Mouse (Mus musculus) layer of hippocampus, postnatal 36 days (tissue): ENCODE results near the gene Gna14. TPM values are rescaled to one million over a fixed set of nuclear protein-coding genes. Genes with fewer than 3 reads are reported as not detected.

Source experiments
- DNase-seq, 2 experiments: peaks; one replicate each; pipeline ENCODE4 v3.0.0; 2022
- total RNA-seq, 2 experiments: library from RNA; stranded (reverse); gene quantifications; 2 replicates each; pipeline ENCODE4 v1.2.3; 2021

Gene Gna14
- total RNA-seq, 2 experiments from 2014 or later: 1.3 to 2.4 TPM

DNA sequence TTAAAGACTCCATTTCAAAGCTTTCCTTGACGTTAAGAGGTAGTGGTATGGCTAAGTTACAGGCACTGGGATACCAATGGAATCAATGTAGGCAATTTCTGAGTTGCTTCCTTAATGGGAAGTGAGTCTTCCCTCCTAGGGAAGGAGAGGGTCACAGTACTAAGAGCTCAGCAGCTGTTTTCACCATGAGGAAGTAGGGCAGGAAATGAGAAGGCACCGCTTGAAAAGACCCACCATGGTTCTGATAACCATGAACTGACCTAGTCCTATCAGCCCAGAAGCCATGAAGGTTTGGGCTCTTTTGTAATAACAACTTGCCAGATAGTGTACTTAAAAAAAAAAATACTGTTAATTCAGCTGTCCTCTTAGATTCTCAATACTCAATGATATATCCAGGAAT lies 20.6 kb downstream of the Gna14 start:
- DNase-seq: no peak

- no peak for DNase-seq
These were observed 21.6 kb downstream of the Gna14 start for GRCm38 (mm10) chr19:16457127-16457526.

- DNase-seq: no peak
These were observed 23.8 kb downstream of the Gna14 start for GRCm38 (mm10) chr19:16459317-16459716.

GRCm38 (mm10) chr19:16460292-16460691 lies 24.7 kb downstream of the Gna14 start:
- DNase-seq: no peak

DNA sequence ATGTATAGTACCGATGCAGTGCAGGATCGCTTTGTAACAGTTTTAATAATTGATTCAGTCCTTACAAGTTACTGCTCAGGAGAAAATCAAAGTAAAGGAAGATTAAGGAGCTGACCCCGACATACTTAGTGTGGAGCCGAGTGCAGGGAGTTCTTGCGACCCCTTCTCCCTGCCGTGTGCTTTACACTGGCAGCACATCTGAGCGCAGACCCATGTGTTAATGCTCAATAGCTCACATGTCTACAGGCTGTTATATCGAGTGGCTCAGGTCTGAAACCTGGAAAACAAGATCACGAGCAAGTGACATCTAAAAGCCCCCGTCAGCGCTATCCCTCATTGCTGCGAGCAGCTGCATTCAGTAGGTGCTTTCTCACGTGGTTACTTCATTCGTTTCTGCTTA lies 25.3 kb downstream of the Gna14 start:
- DNase-seq: no peak

DNA sequence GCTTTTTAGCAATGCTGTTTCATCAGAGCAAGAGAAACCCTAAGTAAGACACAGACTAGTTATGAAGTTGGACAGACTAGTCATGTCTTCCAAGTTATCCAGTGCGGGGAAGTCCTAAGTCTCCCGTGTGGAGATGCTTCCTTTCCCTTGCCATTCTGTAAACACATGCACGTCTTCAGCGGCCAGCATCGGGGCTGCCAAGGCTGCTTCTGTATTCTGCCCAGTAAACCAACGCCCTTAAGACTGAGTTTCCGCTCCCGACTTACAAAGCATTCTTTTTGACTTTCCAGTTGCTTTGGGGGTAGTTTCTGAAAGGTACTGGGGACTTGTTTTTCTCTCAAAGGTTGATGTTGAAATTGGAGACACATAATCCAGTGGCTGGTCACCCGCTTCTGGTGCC lies 26.9 kb downstream of the Gna14 start:
- no peak for DNase-seq

DNA sequence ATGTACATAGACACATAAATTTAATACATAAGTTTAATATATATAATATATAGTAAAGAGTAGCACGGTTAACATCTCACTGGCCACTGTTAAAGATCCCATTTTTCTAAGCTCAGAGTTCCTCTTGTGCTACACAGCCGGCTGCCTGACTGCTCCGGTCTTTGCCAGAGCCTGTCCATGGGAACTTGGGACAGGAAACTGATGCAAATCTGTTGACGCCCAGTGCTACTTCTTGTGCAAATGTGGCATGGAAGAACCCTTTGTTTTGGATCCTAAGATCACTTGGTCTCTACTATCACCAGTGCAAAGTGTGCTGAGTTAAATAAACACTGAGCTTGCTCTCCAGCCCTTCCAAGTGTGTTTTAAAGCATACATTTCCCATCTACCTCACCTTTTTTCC lies 29.2 kb downstream of the Gna14 start:
- no peak for DNase-seq

DNA sequence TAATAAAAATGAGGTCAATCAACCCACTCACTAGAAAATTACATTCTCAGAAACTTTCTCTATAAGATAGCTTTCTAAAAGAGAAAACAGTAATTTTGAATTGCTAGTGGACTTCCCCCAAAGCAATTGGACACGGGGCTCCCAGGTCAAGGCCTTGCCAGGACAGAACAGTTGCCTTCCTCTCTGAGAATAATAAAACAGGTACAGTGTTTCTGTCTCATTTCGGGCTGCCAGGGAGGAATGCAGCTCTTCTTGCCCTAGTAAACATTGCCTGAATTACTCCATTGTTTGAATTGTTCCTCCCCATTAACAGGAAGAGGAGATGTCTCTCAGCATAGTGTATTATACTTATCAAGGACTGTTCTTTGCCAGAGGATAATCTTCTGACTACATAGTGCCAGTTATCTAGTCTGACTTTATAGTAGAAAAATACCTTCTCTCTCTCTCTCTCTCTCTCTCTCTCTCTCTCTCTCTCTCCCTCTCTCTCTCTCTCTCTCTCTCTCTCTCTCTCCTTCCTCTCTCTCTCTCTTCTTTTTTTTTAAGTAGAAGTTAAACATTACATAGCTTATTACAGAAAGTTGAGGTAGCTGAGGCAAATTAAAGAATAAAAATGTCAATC lies 33.3 kb downstream of the Gna14 start:
- DNase-seq: no peak

GRCm38 (mm10) chr19:16472655-16473054 lies 37.1 kb downstream of the Gna14 start:
- DNase-seq: no peak

DNA sequence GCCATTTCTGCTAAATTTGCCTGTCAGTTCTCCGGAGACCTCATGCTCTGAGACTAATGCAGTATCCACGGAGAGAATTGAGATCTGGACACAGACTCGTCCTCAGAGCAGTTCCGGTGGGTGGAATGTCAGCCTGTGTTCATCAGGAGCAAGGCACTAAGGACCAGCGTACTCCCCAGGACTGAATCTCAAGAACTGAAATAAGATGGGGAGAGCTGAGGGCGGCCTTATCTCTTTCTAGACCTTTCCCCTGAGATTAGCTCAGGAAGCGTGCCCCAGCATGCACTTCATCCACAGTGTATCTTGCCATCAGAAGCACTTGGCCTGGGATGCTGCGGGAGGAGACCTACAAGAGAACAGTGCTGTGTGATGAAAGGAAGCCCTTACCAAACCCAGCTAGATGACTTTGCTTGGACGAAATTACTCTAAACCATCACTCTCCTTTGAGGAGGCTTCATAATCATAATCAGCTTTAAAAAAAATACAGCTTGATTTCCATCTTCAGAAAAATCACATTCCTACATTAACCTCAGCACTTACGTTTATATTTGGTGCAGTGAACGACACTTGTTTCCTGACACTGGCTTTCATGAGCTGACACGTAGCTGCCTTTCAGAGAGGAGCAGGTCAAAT lies 41.9 kb downstream of the Gna14 start:
- no peak for DNase-seq

DNA sequence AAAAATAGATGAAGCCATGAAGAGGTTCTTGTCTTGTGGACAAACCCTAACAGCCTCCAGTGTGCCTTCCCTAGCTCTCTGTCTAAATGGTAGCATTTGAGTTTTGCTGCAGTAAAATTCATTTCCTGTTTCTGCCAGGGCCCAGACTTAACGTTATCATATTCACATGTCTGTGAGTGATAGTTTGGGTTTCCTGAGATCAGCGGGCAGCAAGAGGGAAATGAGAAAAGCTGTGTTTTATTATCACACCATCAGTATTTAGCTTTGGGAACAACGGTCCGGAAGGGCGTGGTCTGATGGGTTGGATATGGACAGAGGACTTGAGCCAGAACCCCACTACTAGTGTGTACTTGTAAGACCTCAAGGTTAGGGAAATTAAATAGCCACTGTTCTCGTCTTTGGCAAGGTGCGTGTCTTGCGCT lies 42.6 kb downstream of the Gna14 start:
- DNase-seq: no peak

DNA sequence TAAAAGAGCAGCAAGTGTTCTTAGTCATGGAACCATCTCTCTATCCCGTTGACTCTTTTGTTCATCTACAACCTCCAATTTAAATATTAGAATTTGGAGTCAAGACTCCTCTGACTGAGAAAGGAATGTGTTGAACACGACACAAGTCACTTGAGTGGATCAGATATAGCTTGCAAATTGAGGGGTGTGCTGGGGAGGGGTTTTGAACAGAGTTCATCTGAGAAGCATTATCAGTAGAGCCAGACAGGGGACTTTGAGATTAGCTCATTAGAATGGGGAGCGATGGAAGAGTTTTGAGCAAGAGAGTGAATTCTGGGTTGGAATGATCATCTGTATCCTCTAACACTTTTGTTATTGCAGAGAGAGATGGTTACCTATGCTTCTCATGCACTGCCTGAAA lies 46.5 kb downstream of the Gna14 start:
- DNase-seq: no peak

- no peak for DNase-seq
These were observed 48.7 kb downstream of the Gna14 start for GRCm38 (mm10) chr19:16484237-16484636.

GRCm38 (mm10) chr19:16484671-16485070 lies 49.1 kb downstream of the Gna14 start:
- DNase-seq: no peak

GRCm38 (mm10) chr19:16490756-16491155 lies 55.2 kb downstream of the Gna14 start:
- no peak for DNase-seq

DNA sequence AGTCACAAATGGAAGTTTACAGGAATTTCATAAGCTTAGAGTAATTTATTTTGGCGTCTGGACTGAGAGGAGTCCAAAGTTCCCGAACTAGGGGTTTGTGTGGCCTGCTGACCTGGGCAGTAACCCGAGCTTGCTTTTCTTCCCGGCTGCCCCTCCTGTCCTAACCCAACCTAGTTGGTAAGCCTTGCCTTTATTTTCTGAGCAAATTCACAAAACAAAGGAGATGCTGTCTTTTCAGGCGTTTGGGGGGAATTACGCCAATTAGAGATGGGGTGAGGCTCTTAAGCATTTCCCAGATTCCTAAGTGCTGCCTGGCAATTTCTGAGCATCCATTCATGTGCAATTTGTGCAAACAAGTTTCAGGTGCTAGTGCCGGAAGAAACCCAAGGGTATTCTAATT lies 55.9 kb downstream of the Gna14 start:
- no peak for DNase-seq

GRCm38 (mm10) chr19:16492453-16492852 lies 56.9 kb downstream of the Gna14 start:
- no peak for DNase-seq

DNA sequence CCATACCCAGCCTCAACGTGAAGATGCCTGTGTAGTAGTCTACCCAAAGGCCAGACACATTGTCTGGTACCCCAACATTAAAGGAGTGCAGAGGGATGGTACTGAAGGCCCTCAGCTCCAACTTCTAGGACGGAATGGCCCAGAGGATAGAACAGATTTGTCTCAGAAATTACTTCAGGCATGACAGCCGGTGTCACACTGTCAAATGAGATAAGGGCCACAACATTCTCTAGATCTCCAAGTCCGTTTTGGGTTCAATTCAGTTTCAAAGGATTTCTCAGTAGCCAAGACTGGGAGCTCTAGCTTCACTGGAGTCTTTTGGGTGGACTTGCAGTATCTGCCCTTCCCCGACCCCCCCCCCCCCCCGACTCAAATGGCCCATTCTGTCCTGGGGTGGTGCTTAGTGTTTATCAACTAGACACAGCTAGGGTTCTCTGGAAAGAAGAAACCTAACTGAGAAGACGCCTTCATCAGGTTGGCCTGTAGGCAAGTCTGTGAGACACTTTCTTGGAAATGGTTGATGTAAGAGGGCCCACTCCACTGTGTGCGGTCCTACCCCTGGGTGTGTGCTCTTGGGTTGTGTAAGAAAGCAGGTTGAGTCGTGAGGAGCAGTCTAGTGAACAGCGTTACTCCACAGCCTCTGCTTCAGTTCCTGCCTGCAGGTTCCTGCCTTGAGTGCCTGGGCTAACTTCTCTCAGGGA lies 59.4 kb downstream of the Gna14 start:
- DNase-seq: no peak

DNA sequence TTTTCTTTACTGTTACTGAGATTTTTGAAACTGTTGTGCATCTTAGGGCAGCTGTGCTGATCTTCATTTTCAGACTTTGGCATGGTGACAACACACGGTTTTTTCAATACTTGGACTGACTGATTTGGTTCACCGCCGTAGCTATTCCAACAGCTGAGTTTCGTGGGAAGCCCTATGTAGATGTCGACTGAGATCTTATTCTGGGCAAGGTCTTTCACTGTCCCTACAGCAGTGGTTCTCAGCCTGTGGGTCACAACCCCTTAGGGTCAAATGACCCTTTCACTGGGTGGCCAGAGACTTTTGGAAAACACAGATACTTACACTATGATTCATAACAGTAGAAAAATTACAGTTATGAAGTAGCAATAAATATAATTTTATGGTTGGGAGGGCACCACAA lies 60.5 kb downstream of the Gna14 start:
- no peak for DNase-seq

DNA sequence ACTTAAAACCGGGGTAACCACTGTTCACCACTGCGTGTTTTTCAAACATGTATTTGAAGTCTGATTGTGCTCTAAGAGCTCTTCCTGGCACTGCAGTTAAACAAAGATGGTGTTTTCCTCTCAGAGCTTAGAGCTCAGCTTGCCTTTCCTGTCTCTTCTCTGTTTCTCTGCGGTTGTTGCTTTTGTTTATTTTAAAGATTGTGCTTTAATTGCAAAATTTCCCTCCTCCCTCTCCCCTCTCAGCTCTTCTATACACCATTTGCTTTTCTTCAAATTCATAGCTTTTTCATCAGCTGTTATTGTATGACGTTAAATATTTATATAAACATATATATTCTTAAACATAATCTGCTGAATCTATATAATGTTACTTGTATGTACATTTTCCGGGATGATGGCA lies 66.5 kb downstream of the Gna14 start:
- no peak for DNase-seq

DNA sequence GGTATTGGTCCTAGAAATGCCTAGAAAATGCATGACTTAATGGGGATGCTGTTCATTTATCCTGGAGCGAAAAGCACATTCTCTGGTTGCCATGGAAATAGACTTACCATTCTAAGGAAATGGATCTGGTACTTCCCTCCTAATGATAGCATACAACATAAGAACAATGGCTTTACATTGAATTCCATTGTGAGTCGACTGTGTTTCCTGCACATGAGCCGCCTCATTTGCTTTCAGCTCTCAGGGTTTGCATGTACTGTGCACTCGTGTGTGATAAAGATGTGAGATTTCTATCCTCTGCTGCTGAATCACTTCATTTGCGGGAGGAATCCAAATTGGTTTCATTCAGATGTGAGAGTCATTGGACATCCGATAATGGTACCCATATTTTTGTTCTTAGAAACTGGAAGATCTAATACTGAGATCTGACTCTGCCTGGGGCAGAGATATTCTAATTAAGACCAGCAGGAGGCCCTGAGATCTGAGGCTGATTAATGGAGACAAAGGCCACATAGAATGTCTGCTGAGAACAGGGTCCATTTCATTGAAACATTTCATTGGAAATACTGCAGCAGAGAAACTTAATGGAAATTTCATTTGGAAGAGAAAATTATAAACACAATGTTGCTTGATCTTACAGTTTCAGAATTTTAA lies 71.3 kb downstream of the Gna14 start:
- DNase-seq: no peak

GRCm38 (mm10) chr19:16510343-16511080 lies 75.0 kb downstream of the Gna14 start:
- no peak for DNase-seq

DNA sequence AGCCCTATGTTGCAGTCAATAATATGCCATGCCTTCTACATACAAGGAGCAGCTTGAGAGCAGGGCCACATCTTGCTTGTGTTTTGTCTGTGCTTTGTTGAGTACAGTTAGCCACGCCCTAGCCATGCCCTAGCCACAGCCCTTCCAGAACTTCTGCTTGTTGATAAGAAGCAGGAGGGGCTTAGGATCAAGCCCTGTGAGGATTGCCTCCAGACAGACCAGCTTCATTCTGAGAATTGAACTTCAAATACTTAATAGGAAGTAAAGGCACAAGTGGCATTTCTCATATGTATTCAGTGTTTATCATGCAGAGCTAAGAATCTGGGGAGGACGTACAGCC lies 75.5 kb downstream of the Gna14 start:
- DNase-seq: no peak
